Mouse (Mus musculus) heart, postnatal 0 days (tissue): ENCODE data around the gene Cdkl3.

Experiments
- CTCF ChIP-seq: IDR thresholded peaks from 2 replicates; pipeline ENCODE4 v1.5.1; 2016; ENCODE audit warnings: antibody characterized with exemption, control low read depth, low read depth
- EP300 ChIP-seq: IDR thresholded peaks from 2 replicates; pipeline ENCODE4 v1.6.1; 2016; ENCODE audit warnings: antibody characterized with exemption, low read depth

DNA sequence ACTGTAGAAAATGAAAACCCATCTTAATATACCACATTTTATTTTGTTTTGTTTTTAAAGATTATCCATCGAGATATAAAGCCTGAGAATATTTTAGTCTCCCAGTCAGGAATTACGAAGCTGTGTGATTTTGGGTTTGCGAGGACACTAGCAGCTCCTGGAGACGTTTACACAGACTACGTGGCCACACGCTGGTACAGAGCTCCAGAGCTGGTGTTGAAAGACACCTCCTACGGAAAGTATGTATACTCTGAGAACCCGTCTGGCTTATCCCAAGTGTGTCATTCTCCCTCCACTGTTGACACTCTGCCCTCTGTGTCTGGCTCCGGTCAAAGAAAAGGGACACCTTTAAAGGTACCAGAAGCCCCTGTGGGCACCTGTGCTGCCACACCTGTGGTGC lies 14.2 kb downstream of the Cdkl3 start:
- TF ChIP-seq CTCF (no peak), EP300 (no peak)
